Mouse (Mus musculus) CH12.LX (cell line): ENCODE measurements around the gene 4932438H23Rik.

ENCODE experiments used
- CTCF ChIP-seq, 2 experiments: IDR thresholded peaks in 1 of 2; conservative IDR thresholded peaks in 1 of 2; 2 replicates each; pipeline ENCODE4 v1.5.1; 2011 to 2012; ENCODE audit warnings: low read depth in 2 of 2, low read length in 2 of 2, improper control_type of control experiment in 1 of 2, inconsistent platforms in 1 of 2, mild to moderate bottlenecking in 1 of 2, moderate library complexity in 1 of 2
- HCFC1 ChIP-seq: IDR thresholded peaks from 2 replicates; pipeline ENCODE4 v1.6.1; 2012; ENCODE audit warnings: low read depth, mild to moderate bottlenecking, inconsistent platforms, low read length, improper control_type of control experiment
- MAX ChIP-seq: IDR thresholded peaks from 2 replicates; pipeline ENCODE4 v1.6.1; 2011; ENCODE audit warnings: low read length, improper control_type of control experiment
- MYC ChIP-seq: IDR thresholded peaks from 2 replicates; pipeline ENCODE4 v1.6.1; 2011; ENCODE audit warnings: low read depth, mild to moderate bottlenecking, improper control_type of control experiment, low read length
- POLR2A ChIP-seq: IDR thresholded peaks from 2 replicates; pipeline ENCODE4 v1.6.1; 2011; ENCODE audit warnings: low read depth, mild to moderate bottlenecking, improper control_type of control experiment, low read length
- POLR2AphosphoS2 ChIP-seq: IDR thresholded peaks from 2 replicates; pipeline ENCODE4 v1.6.1; 2011; ENCODE audit warnings: low read depth, low read length, improper control_type of control experiment
- USF1 ChIP-seq: IDR thresholded peaks from 2 replicates; pipeline ENCODE4 v1.6.1; 2014; ENCODE audit warnings: low read depth, mild to moderate bottlenecking, inconsistent platforms, low read length, improper control_type of control experiment
- ZC3H11A ChIP-seq: IDR thresholded peaks from 2 replicates; pipeline ENCODE4 v1.6.1; 2012; ENCODE audit warnings: low read depth, mild to moderate bottlenecking, inconsistent platforms, low read length, improper control_type of control experiment

DNA sequence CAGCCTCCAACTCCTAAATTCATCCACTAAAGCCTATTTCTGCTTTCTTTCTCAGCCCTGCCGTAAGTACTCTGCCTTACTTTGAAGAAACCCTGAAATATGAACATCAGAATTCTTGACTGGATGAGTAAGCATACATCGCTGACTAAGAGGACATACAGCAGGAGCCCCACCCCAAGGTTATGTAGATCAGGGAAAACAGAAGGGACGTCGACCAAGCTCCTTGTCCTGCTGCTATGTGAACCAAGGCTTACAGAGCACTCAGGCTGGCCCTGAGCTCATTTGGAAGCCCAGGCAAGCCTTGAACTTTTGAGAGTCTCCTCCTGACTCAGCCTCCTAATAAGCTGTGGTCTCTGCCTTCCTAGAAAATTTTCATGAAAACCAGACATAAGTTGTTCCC, 79.2 kb downstream of the 4932438H23Rik start:
- TF ChIP-seq MAX (no peak), CTCF (conservative IDR thresholded peaks at IDR 0.05 in 1 of 2, IDR thresholded peaks at IDR 0.05 in 1 of 2; ENCODE audit: low read depth in 2 of 2, low read length in 2 of 2) (no peak), MYC (no peak), HCFC1 (no peak), ZC3H11A (no peak), POLR2A (no peak), USF1 (no peak), POLR2AphosphoS2 (no peak)
